Mouse (Mus musculus): ENCODE data around the gene Lcat. TPM values are rescaled to one million over a fixed set of nuclear protein-coding genes. Genes with fewer than 3 reads are reported as not detected.

Lcat gene
- polyA plus RNA-seq, 1 experiment, result 1.4 TPM

- Histone ChIP-seq H3K79me3 (ENCODE audit: low read depth) (no peaks in the 10 kb centered on the region), H3K4me3 (ENCODE audit: insufficient read depth, poor library complexity, severe bottlenecking) (no peak overlapping the region), H3K36me3 (ENCODE audit: control insufficient read depth, insufficient read depth) (peaks cover 58% of the 10 kb centered on the region), H3ac (ENCODE audit: control insufficient read depth, insufficient read length, low read depth) (no peak overlapping the region), H3K27me3 (ENCODE audit: control insufficient read depth, insufficient read depth, insufficient read length) (no peaks in the 10 kb centered on the region), H3K79me2 (ENCODE audit: control insufficient read depth, insufficient read depth) (no peaks in the 10 kb centered on the region)
- TF ChIP-seq CEBPB (IDR thresholded peaks at IDR 0.05; ENCODE audit: low read depth), result no peak
- TF ChIP-seq FOSL1 (IDR thresholded peaks at IDR 0.05; ENCODE audit: insufficient read depth, low read length, poor library complexity, severe bottlenecking), result no peak
- no peak for TF ChIP-seq CTCF (IDR thresholded peaks at IDR 0.05; ENCODE audit: control insufficient read depth, insufficient read depth, insufficient read length)
- TF ChIP-seq USF1 (IDR thresholded peaks at IDR 0.05; ENCODE audit: low read depth), result no peak
- TF ChIP-seq MYOD1 (IDR thresholded peaks at IDR 0.05; ENCODE audit: control insufficient read depth, insufficient read length, low read depth), result no peak
- TF ChIP-seq MYOG (IDR thresholded peaks at IDR 0.05; ENCODE audit: control insufficient read depth, extremely low read depth, insufficient read length), result no peak
- TF ChIP-seq MAX (IDR thresholded peaks at IDR 0.05), result no peak
These were observed 640 bp downstream of the Lcat start for GRCm38 (mm10) chr8:105942542-105942941.

GRCm38 (mm10) chr8:105942026-105942425 lies 1.2 kb downstream of the Lcat start:
- H3K4me3 ChIP-seq (ENCODE audit: insufficient read depth, poor library complexity, severe bottlenecking), result no peak overlapping the region
- no peaks in the 10 kb centered on the region for H3K79me2 ChIP-seq (ENCODE audit: control insufficient read depth, insufficient read depth)
- no peaks in the 10 kb centered on the region for H3K79me3 ChIP-seq (ENCODE audit: low read depth)
- no peak overlapping the region for H3ac ChIP-seq (ENCODE audit: control insufficient read depth, insufficient read length, low read depth)
- peaks cover 58% of the 10 kb centered on the region for H3K36me3 ChIP-seq (ENCODE audit: control insufficient read depth, insufficient read depth)
- no peaks in the 10 kb centered on the region for H3K27me3 ChIP-seq (ENCODE audit: control insufficient read depth, insufficient read depth, insufficient read length)
- TF ChIP-seq CEBPB (IDR thresholded peaks at IDR 0.05; ENCODE audit: low read depth) (no peak), MYOG (IDR thresholded peaks at IDR 0.05; ENCODE audit: control insufficient read depth, extremely low read depth, insufficient read length) (no peak), MAX (IDR thresholded peaks at IDR 0.05) (no peak), USF1 (IDR thresholded peaks at IDR 0.05; ENCODE audit: low read depth) (no peak), CTCF (IDR thresholded peaks at IDR 0.05; ENCODE audit: control insufficient read depth, insufficient read depth, insufficient read length) (no peak), MYOD1 (IDR thresholded peaks at IDR 0.05; ENCODE audit: control insufficient read depth, insufficient read length, low read depth) (no peak), FOSL1 (IDR thresholded peaks at IDR 0.05; ENCODE audit: insufficient read depth, low read length, poor library complexity, severe bottlenecking) (no peak)

GRCm38 (mm10) chr8:105938306-105938669 lies 4.9 kb downstream of the Lcat start, which contains the start of gene Psmb10:
Gene Psmb10, minus strand, starts transcription at chr8:105938444.
- TF ChIP-seq USF1 (IDR thresholded peaks at IDR 0.05; ENCODE audit: low read depth) (peak; percentile 71), CTCF (IDR thresholded peaks at IDR 0.05; ENCODE audit: control insufficient read depth, insufficient read depth, insufficient read length) (no peak), MYOD1 (IDR thresholded peaks at IDR 0.05; ENCODE audit: control insufficient read depth, insufficient read length, low read depth) (no peak), FOSL1 (IDR thresholded peaks at IDR 0.05; ENCODE audit: insufficient read depth, low read length, poor library complexity, severe bottlenecking) (no peak), MAX (IDR thresholded peaks at IDR 0.05) (peak; percentile 95)
- peaks cover 2% of the 10 kb centered on the region for H3K79me3 ChIP-seq (ENCODE audit: low read depth)
- H3K27me3 ChIP-seq (ENCODE audit: control insufficient read depth, insufficient read depth, insufficient read length), result no peaks in the 10 kb centered on the region
- peaks cover 34% of the 10 kb centered on the region for H3K36me3 ChIP-seq (ENCODE audit: control insufficient read depth, insufficient read depth)
- H3K79me2 ChIP-seq (ENCODE audit: control insufficient read depth, insufficient read depth), result no peaks in the 10 kb centered on the region
- peak within 1 kb of the TSS; percentile 79 for H3ac ChIP-seq (ENCODE audit: control insufficient read depth, insufficient read length, low read depth)
- peak within 1 kb of the TSS; percentile 71 for H3K4me3 ChIP-seq (ENCODE audit: insufficient read depth, poor library complexity, severe bottlenecking)

- Histone ChIP-seq H3K27me3 (ENCODE audit: control insufficient read depth, insufficient read depth, insufficient read length) (no peaks in the 10 kb centered on the region), H3K36me3 (ENCODE audit: control insufficient read depth, insufficient read depth) (peaks cover 29% of the 10 kb centered on the region), H3ac (ENCODE audit: control insufficient read depth, insufficient read length, low read depth) (peak overlapping the region; percentile 79), H3K4me3 (ENCODE audit: insufficient read depth, poor library complexity, severe bottlenecking) (peak overlapping the region; percentile 71), H3K79me2 (ENCODE audit: control insufficient read depth, insufficient read depth) (no peaks in the 10 kb centered on the region), H3K79me3 (ENCODE audit: low read depth) (peaks cover 2% of the 10 kb centered on the region)
- TF ChIP-seq MYOG (IDR thresholded peaks at IDR 0.05; ENCODE audit: control insufficient read depth, extremely low read depth, insufficient read length) (no peak), USF1 (IDR thresholded peaks at IDR 0.05; ENCODE audit: low read depth) (no peak), MYOD1 (IDR thresholded peaks at IDR 0.05; ENCODE audit: control insufficient read depth, insufficient read length, low read depth) (no peak), FOSL1 (IDR thresholded peaks at IDR 0.05; ENCODE audit: insufficient read depth, low read length, poor library complexity, severe bottlenecking) (no peak), MAX (IDR thresholded peaks at IDR 0.05) (no peak), CEBPB (IDR thresholded peaks at IDR 0.05; ENCODE audit: low read depth) (no peak), CTCF (IDR thresholded peaks at IDR 0.05; ENCODE audit: control insufficient read depth, insufficient read depth, insufficient read length) (no peak)
These were observed 5.5 kb downstream of the Lcat start for GRCm38 (mm10) chr8:105937496-105938305.

- Histone ChIP-seq H3K79me3 (ENCODE audit: low read depth) (peaks cover 2% of the 10 kb centered on the region), H3K36me3 (ENCODE audit: control insufficient read depth, insufficient read depth) (peaks cover 24% of the 10 kb centered on the region)
- peak; percentile 71 for TF ChIP-seq USF1 (IDR thresholded peaks at IDR 0.05; ENCODE audit: low read depth)
- TF ChIP-seq CEBPB (IDR thresholded peaks at IDR 0.05; ENCODE audit: low read depth), result no peak
- TF ChIP-seq MAX (IDR thresholded peaks at IDR 0.05), result peak; percentile 90
These were observed 6.2 kb downstream of the Lcat start for GRCm38 (mm10) chr8:105936866-105937475.

More at GRCm38 (mm10) chr8:105936866-105937475, 6.2 kb downstream of the Lcat start:
- Histone ChIP-seq H3K79me2 (ENCODE audit: control insufficient read depth, insufficient read depth) (no peaks in the 10 kb centered on the region), H3K4me3 (ENCODE audit: insufficient read depth, poor library complexity, severe bottlenecking) (peak overlapping the region; percentile 71), H3ac (ENCODE audit: control insufficient read depth, insufficient read length, low read depth) (peak overlapping the region; percentile 79), H3K27me3 (ENCODE audit: control insufficient read depth, insufficient read depth, insufficient read length) (no peaks in the 10 kb centered on the region)
